Mouse (Mus musculus) limb, embryonic 11.5 days (tissue): Measurements from ENCODE around the gene Vmn1r18. TPM values are rescaled to one million over a fixed set of nuclear protein-coding genes. Genes with fewer than 3 reads are reported as not detected.
"Not testable (repeated sequence)": the region's sequence is repeated elsewhere in the genome, so short reads cannot be mapped to it uniquely, and the experiment has no call there.

Experiments used
- ATAC-seq: fragments of 200-750 bp; cut with Nextera tagmentation; 2 replicates; pipeline ENCODE4 v1.8.0; 2017; ENCODE audit warnings: low read depth; ENCODE audit not compliant: insufficient number of reproducible peaks, low FRiP score, low TSS enrichment
- DNase-seq: peaks from one replicate; pipeline ENCODE4 v3.0.0-alpha.2; 2015; ENCODE audit warnings: low spot score
- H3K27ac ChIP-seq: fragments of 300-500 bp; sonication (generic); replicated peaks from 2 replicates; pipeline ENCODE4 v1.5.1; 2014; ENCODE audit warnings: low read depth, mild to moderate bottlenecking, low read length
- H3K27me3 ChIP-seq: fragments of 300-500 bp; sonication (generic); 2 replicates; pipeline ENCODE4 v1.6.1; 2014; ENCODE audit warnings: mild to moderate bottlenecking, low read length, mixed read lengths; ENCODE audit not compliant: control insufficient read depth, insufficient read depth
- H3K36me3 ChIP-seq: fragments of 300-500 bp; sonication (generic); 2 replicates; pipeline ENCODE4 v1.6.1; 2014; ENCODE audit warnings: mild to moderate bottlenecking, low read length, moderate library complexity, mixed read lengths; ENCODE audit not compliant: control insufficient read depth, insufficient read depth
- H3K4me1 ChIP-seq: fragments of 300-500 bp; sonication (generic); 2 replicates; pipeline ENCODE4 v1.6.1; 2014; ENCODE audit warnings: low read length, mixed read lengths; ENCODE audit not compliant: control insufficient read depth, insufficient read depth
- H3K4me2 ChIP-seq: fragments of 300-500 bp; sonication (generic); 2 replicates; pipeline ENCODE4 v1.6.1; 2014; ENCODE audit warnings: low read depth, mild to moderate bottlenecking, moderate library complexity; ENCODE audit not compliant: severe bottlenecking
- H3K4me3 ChIP-seq: fragments of 300-500 bp; sonication (generic); 2 replicates; pipeline ENCODE4 v1.5.1; 2014; ENCODE audit warnings: low read depth, low read length
- H3K9ac ChIP-seq: fragments of 300-500 bp; sonication (generic); 2 replicates; pipeline ENCODE4 v1.6.1; 2014; ENCODE audit warnings: mild to moderate bottlenecking, low read length
- H3K9me3 ChIP-seq: fragments of 300-500 bp; sonication (generic); 2 replicates; pipeline ENCODE4 v1.6.1; 2016; ENCODE audit warnings: low read length; ENCODE audit not compliant: control insufficient read depth
- WGBS: fragments of 180-500 bp; shearing (Covaris S2); extraction: QIAGEN DNeasy Blood & Tissue Kit; methylation state at CpG from one replicate; pipeline ENCODE4 v1.1.7; 2014; 5-methylcytosine and 5-hydroxymethylcytosine counted together
- polyA plus RNA-seq: library from polyadenylated mRNA; unstranded; fragments of >200 nt; fragmentation: Nextera tagmentation; extraction: Ambion mirVana; gene quantifications from 2 replicates; pipeline ENCODE4 v1.2.1, GENCODE M21; 2014

Vmn1r18 gene
- polyA plus RNA-seq: not detected in 2 replicates

DNA sequence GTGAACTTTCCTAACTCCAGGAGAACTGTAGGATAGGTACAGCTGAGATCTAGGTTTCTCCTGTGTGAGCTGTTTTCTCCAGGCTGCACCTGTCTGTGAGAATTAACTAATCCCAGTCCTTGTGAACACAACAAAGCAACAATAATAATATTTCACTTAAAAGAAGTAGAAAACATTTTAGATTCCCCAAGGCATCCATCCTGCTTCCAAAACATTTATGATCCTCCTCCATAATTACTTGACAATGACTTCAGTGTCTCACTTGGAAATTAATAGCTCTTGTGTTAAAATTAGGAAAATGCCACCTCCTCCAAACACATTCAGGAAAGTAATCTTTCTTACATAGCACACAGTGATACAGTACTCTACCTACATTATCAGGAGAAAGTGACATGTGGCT is at the start of gene Vmn1r18:
Gene Vmn1r18 (minus strand): TSS at position 101 of the 400 bp plus-strand sequence.
- no peak within 1 kb of the TSS for H3K4me2 ChIP-seq
- DNase-seq (no peak), ATAC-seq (no peak)
- H3K4me1 ChIP-seq: no peaks in the 10 kb centered on the region
- no peaks in the 10 kb centered on the region for H3K27me3 ChIP-seq
- H3K27ac ChIP-seq: no peak within 1 kb of the TSS
- no peak within 1 kb of the TSS for H3K4me3 ChIP-seq
- no peaks in the 10 kb centered on the region for H3K36me3 ChIP-seq
- no peak within 1 kb of the TSS for H3K9ac ChIP-seq
- no peaks in the 10 kb centered on the region for H3K9me3 ChIP-seq

DNA sequence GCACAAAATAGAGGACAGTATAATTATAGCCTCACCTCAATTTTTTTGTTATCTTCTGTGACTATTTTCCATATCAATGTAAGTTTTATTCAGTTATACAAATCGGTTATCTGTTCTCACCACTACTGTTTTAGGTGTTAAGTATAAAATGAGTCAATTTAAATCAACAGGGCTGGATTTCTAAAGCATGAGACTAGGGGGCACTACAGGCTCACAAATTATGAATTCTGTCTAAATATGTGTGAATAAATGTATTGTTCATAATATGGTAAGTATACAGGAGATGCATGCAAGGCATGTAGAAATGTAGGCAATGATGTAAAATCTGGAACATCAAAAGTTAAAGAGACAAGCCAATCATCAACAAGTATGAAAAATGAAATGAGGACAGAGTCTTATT is 35.6 kb upstream of the Vmn1r18 start:
- H3K4me3 ChIP-seq: no peak overlapping the region

DNA sequence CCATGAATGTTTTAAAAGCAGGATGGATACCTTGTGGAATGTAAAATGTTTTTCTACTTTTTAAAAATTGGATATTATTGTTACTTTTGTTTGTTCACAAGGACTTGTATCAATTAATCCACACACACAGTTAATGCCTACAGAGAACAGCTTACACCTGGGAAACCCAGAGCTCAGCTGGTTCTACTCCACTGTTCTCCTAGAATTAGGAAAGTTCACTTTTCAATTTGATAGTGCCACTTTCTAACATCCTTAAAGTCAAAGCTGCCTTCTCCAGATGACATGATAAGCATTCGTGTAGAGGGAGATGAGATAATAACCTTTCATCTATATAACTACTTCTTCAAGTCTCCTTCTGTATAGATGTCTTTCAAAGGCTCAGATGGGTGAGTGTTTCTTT is 33.0 kb upstream of the Vmn1r18 start, which contains the start of gene Vmn1r20:
Gene Vmn1r20 (plus strand): TSS at position 301 of the 400 bp plus-strand sequence.
- no peak for ATAC-seq
- no peak for DNase-seq
- H3K9me3 ChIP-seq: no peaks in the 10 kb centered on the region
- no peak within 1 kb of the TSS for H3K9ac ChIP-seq
- no peaks in the 10 kb centered on the region for H3K4me1 ChIP-seq
- no peaks in the 10 kb centered on the region for H3K27me3 ChIP-seq
- no peak within 1 kb of the TSS for H3K27ac ChIP-seq
- no peaks in the 10 kb centered on the region for H3K36me3 ChIP-seq
- 78% methylated on average over 1 of the region's 1 CpGs for WGBS
- no peak within 1 kb of the TSS for H3K4me3 ChIP-seq
- H3K4me2 ChIP-seq: no peak within 1 kb of the TSS

More for the DNA sequence above, 35.6 kb upstream of the Vmn1r18 start:
- DNase-seq (no peak), ATAC-seq (no peak)
- H3K4me2 ChIP-seq: no peak overlapping the region
- no peaks in the 10 kb centered on the region for H3K4me1 ChIP-seq
- no peak overlapping the region for H3K27ac ChIP-seq
- no peaks in the 10 kb centered on the region for H3K9me3 ChIP-seq
- H3K27me3 ChIP-seq: no peaks in the 10 kb centered on the region
- no peak overlapping the region for H3K9ac ChIP-seq
- H3K36me3 ChIP-seq: no peaks in the 10 kb centered on the region
- 86% methylated on average over 1 of the region's 1 CpGs for WGBS

DNA sequence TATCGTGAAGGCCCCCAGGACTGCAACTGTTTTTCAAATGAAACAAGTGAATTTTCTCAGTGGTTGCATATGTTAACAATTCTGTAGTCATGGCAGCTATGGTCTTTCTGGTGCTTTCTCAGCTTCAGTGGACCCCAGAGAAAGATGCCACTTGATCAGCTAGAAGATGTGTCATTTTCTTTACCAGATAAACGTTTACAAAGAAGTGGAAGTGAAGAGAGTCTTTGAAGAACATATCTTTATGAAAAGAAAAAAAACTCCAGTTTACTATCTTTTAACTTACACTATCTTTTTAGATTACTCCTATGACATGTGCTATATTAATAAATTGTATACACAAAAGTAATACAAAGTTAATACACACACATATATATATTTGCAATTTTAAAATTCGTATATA is 7.9 kb upstream of the Vmn1r18 start, which contains the start of gene Vmn1r19:
Gene Vmn1r19 (plus strand): TSS at position 301 of the 400 bp plus-strand sequence.
- H3K4me1 ChIP-seq, H3K27me3 ChIP-seq, ATAC-seq, H3K36me3 ChIP-seq, H3K9me3 ChIP-seq, H3K27ac ChIP-seq, H3K4me3 ChIP-seq, H3K9ac ChIP-seq, DNase-seq, H3K4me2 ChIP-seq: not testable (repeated sequence)
- WGBS: 75% methylated on average over 3 of the region's 3 CpGs

DNA sequence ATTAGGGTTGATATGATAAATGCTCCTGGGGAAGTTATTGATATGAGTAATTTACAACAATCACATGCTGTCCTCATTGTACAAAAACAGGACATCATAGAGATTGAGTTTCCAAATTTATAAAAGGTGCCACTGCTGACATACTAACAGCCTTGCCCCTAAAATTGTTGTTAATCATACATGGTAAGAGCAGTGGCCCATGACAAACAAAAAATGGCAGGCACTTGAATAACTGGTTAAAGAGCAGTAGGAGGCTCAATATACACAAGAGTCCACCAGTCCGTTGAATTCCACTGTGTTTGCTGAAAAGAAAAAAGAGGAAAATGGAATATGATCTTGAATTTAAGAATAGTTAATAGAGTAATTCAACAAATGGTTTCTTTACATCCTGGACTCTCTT is 28.1 kb downstream of the Vmn1r18 start:
- ATAC-seq: no peak
- DNase-seq: no peak
- 97% methylated on average over 1 of the region's 1 CpGs for WGBS

DNA sequence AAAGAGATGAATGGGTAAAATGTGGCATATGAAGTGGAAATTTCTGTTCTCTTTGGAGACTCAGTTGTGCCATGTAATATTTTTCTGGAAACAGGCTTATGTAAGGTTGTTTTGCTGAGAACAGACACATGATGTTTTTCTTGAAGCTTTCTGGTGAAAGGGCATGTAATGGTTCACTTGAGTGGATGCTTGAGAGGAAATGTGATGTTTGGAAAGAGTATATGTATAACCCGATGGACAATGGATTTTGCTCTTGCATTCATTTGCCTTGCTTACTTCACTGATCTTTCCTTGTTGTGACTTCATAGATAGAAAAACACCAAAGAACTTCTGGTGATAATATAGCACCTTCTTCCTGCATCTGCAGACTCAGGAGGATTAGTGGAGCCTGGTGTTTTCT is 29.7 kb downstream of the Vmn1r18 start:
- not testable (repeated sequence) for DNase-seq, ATAC-seq
- WGBS: 90% methylated on average over 1 of the region's 1 CpGs

More for the DNA sequence above, 28.1 kb downstream of the Vmn1r18 start:
- no peak overlapping the region for H3K27ac ChIP-seq
- no peaks in the 10 kb centered on the region for H3K9me3 ChIP-seq
- H3K4me2 ChIP-seq: no peak overlapping the region
- no peaks in the 10 kb centered on the region for H3K36me3 ChIP-seq
- H3K4me3 ChIP-seq: no peak overlapping the region
- H3K4me1 ChIP-seq: no peaks in the 10 kb centered on the region
- H3K9ac ChIP-seq: no peak overlapping the region
- H3K27me3 ChIP-seq: no peaks in the 10 kb centered on the region

DNA sequence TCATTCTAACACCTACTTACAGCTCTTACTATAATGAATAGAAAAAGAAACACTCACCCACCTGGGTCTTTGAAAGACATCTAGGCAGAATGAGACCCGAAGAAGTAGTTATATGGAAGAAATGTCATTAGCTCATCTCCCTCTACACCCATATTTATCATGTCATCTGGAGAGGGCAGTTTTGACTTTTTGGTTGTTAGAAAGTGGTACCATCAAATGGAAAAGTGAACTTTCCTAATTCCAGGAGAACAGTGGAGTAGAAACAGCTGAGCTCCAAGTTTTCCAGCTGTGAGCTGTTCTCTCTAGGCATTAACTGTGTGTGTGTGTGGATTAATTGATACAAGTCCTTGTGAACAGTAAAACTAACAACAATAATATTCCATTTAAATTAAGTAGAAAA is 32.0 kb downstream of the Vmn1r18 start, which contains the start of gene Vmn1r17:
Gene Vmn1r17 (minus strand): TSS at position 101 of the 400 bp plus-strand sequence.
- no peak for DNase-seq

More for the DNA sequence above, 29.7 kb downstream of the Vmn1r18 start:
- H3K27ac ChIP-seq, H3K36me3 ChIP-seq, H3K9ac ChIP-seq, H3K4me3 ChIP-seq, H3K4me2 ChIP-seq, H3K9me3 ChIP-seq, H3K27me3 ChIP-seq, H3K4me1 ChIP-seq: not testable (repeated sequence)

DNA sequence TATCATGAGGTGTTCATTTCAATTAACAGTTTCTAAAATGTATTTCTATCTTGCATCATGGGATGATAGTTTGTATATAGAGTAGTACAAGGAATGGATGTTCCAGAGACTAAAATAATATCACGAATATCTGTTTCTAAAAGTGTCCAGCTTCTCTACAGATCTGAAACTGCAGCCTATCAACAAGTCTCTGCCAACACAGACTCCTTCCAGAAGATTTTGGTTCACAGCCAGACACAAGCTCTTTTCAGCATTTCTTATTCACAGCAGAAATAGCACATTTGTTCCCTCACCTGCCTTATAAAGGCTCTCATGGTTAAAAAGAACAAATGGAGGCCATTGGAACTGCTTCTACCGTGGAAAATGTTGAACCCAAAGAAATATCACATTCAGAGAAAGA is 38.7 kb downstream of the Vmn1r18 start:
- ATAC-seq (no peak), DNase-seq (no peak)
- H3K4me1 ChIP-seq: no peaks in the 10 kb centered on the region
- 84% methylated on average over 2 of the region's 2 CpGs for WGBS
- no peaks in the 10 kb centered on the region for H3K36me3 ChIP-seq
- H3K9ac ChIP-seq: no peak overlapping the region
- H3K4me3 ChIP-seq: no peak overlapping the region
- no peaks in the 10 kb centered on the region for H3K27me3 ChIP-seq
- no peak overlapping the region for H3K4me2 ChIP-seq
- no peak overlapping the region for H3K27ac ChIP-seq
- H3K9me3 ChIP-seq: no peaks in the 10 kb centered on the region

More for the DNA sequence above, 32.0 kb downstream of the Vmn1r18 start, which contains the start of gene Vmn1r17:
- no peak within 1 kb of the TSS for H3K9ac ChIP-seq
- H3K4me1 ChIP-seq: no peaks in the 10 kb centered on the region
- H3K27ac ChIP-seq: no peak within 1 kb of the TSS
- H3K9me3 ChIP-seq: no peaks in the 10 kb centered on the region
- H3K4me3 ChIP-seq: no peak within 1 kb of the TSS
- ATAC-seq: no peak
- no peaks in the 10 kb centered on the region for H3K27me3 ChIP-seq
- WGBS: 84% methylated on average over 1 of the region's 1 CpGs
- no peaks in the 10 kb centered on the region for H3K36me3 ChIP-seq
- H3K4me2 ChIP-seq: no peak within 1 kb of the TSS

DNA sequence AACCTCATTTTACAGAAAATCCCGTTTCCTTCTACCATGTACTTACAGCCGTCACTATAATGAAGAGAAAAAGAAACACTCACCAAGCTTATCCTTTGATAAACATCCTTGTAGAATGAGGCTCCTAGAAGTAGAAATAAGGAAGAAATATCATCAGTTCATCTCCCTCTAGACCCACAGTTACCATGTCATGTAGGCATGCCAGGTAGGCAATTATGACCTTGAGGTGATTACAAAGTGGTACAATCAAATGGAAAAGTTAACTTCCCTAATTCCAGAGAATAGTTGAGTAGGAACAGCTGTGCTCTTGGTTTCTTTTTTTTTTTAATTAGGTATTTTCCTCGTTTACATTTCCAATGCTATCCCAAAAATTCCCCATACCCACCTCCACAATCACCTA is 66.2 kb downstream of the Vmn1r18 start, which contains the start of gene Vmn1r16:
Gene Vmn1r16 (minus strand): TSS at position 101 of the 400 bp plus-strand sequence.
- H3K27ac ChIP-seq: no peak within 1 kb of the TSS
- ATAC-seq (no peak), DNase-seq (no peak)
- H3K4me3 ChIP-seq: no peak within 1 kb of the TSS
- no peaks in the 10 kb centered on the region for H3K4me1 ChIP-seq
- H3K4me2 ChIP-seq: no peak within 1 kb of the TSS
- WGBS: 80% methylated on average over 3 of the region's 3 CpGs
- H3K27me3 ChIP-seq: no peaks in the 10 kb centered on the region
- H3K9me3 ChIP-seq: no peaks in the 10 kb centered on the region
- H3K36me3 ChIP-seq: no peaks in the 10 kb centered on the region
- H3K9ac ChIP-seq: no peak within 1 kb of the TSS
